Mouse (Mus musculus): ENCODE measurements around the gene Grpel1. TPM values are rescaled to one million over a fixed set of nuclear protein-coding genes. Genes with fewer than 3 reads are reported as not detected.

Gene Grpel1
- 42.3 and 43.6 TPM in 2 replicates for polyA plus RNA-seq (2016; fragmentation: Nextera tagmentation; extraction: Ambion mirVana)

GRCm38 (mm10) chr5:36464709-36465661, at the start of gene Grpel1:
TSS of gene Grpel1 (plus strand) at chr5:36464998.
- H3K9ac ChIP-seq = peak within 1 kb of the TSS; percentile 76
- H3K27me3 ChIP-seq = no peaks in the 10 kb centered on the region
- H3K27ac ChIP-seq = peak within 1 kb of the TSS; percentile 46
- H3K4me1 ChIP-seq = peaks cover 22% of the 10 kb centered on the region
- under 1% methylated on average over 68 of the region's 68 CpGs for WGBS
- H3K9me3 ChIP-seq (replicated peaks) = no peaks in the 10 kb centered on the region
- H3K4me3 ChIP-seq = peak within 1 kb of the TSS; percentile 66
- peak; percentile 95 for ATAC-seq (ENCODE audit: low FRiP score)
- peak within 1 kb of the TSS; percentile 97 for H3K4me2 ChIP-seq (replicated peaks)
- peaks cover 15% of the 10 kb centered on the region for H3K36me3 ChIP-seq

DNA sequence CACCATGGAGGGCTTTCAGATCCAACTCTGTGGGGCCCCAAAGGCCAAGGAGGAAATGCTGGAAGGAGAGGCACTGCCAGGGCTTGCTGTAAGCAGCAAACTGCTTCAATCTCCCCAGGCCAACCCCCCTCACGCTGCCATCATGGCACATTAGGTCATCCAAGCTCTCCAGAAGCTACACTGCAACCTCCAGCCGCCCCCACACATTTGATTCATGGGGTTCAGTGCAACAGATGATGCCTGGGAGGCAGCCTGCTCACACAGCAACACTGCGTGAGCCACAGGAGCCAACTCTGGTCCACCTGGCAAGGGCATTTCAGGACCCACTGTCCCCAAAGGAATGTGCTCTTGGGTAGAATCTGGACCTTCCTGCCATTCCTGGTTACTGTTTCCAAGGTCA, 44.9 kb upstream of the Grpel1 start:
- no peak overlapping the region for H3K4me3 ChIP-seq
- ATAC-seq (ENCODE audit: low FRiP score) = no peak

GRCm38 (mm10) chr5:36422689-36423088, 42.1 kb upstream of the Grpel1 start:
- no peaks in the 10 kb centered on the region; the same call in 1 of the 2 replicates for H3K27me3 ChIP-seq
- no peak for ATAC-seq (ENCODE audit: low FRiP score)
- no peak overlapping the region for H3K4me2 ChIP-seq (replicated peaks)
- no peak overlapping the region for H3K27ac ChIP-seq
- H3K9ac ChIP-seq = no peak overlapping the region
- H3K4me1 ChIP-seq = peaks cover 3% of the 10 kb centered on the region; the same call in 1 of the 2 replicates
- no peak overlapping the region for H3K4me3 ChIP-seq
- H3K9me3 ChIP-seq (replicated peaks) = no peaks in the 10 kb centered on the region
- H3K36me3 ChIP-seq = no peaks in the 10 kb centered on the region

More for the DNA sequence above, 44.9 kb upstream of the Grpel1 start:
- H3K27me3 ChIP-seq = no peaks in the 10 kb centered on the region
- no peak overlapping the region for H3K27ac ChIP-seq
- no peaks in the 10 kb centered on the region for H3K36me3 ChIP-seq
- H3K4me1 ChIP-seq = no peaks in the 10 kb centered on the region
- no peak overlapping the region for H3K9ac ChIP-seq
- no peak overlapping the region for H3K4me2 ChIP-seq (replicated peaks)
- WGBS = 67% methylated on average over 3 of the region's 3 CpGs
- no peaks in the 10 kb centered on the region for H3K9me3 ChIP-seq (replicated peaks)

- no peak overlapping the region for H3K4me3 ChIP-seq
- no peaks in the 10 kb centered on the region; the same call in 1 of the 2 replicates for H3K27me3 ChIP-seq
- ATAC-seq (ENCODE audit: low FRiP score) = no peak
- H3K4me2 ChIP-seq (replicated peaks) = no peak overlapping the region
- no peaks in the 10 kb centered on the region for H3K9me3 ChIP-seq (replicated peaks)
- no peak overlapping the region for H3K9ac ChIP-seq
- H3K36me3 ChIP-seq = no peaks in the 10 kb centered on the region
- peaks cover 12% of the 10 kb centered on the region; the same call in 1 of the 2 replicates for H3K4me1 ChIP-seq
- no peak overlapping the region for H3K27ac ChIP-seq
Measured at GRCm38 (mm10) chr5:36424676-36425075, 40.1 kb upstream of the Grpel1 start.

DNA sequence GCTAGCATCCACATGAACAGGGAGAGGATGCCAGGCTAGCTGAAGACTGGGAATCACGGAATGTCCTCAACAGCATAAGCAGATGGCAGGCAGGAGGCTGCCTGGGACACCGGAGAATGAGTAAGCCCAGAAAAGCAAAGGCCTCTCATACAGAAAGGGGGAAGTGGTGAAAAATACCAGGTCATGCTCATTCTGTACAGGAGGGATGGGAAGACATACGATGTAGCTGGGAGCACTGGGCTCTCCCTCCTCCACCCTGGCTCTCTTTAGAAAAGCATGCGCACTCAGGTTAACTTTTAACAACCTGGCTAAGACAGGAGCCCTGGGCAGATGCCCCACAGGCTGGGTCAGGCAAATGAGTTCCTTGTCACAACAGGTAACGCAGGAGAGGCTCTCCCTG, 38.4 kb upstream of the Grpel1 start:
- H3K4me1 ChIP-seq = peaks cover 22% of the 10 kb centered on the region
- ATAC-seq (ENCODE audit: low FRiP score) = no peak
- H3K9ac ChIP-seq = no peak overlapping the region
- no peak overlapping the region for H3K27ac ChIP-seq
- H3K36me3 ChIP-seq = no peaks in the 10 kb centered on the region
- no peak overlapping the region for H3K4me2 ChIP-seq (replicated peaks)
- no peaks in the 10 kb centered on the region for H3K9me3 ChIP-seq (replicated peaks)
- no peaks in the 10 kb centered on the region; the same call in 1 of the 2 replicates for H3K27me3 ChIP-seq
- 79% methylated on average over 5 of the region's 5 CpGs for WGBS
- no peak overlapping the region for H3K4me3 ChIP-seq

DNA sequence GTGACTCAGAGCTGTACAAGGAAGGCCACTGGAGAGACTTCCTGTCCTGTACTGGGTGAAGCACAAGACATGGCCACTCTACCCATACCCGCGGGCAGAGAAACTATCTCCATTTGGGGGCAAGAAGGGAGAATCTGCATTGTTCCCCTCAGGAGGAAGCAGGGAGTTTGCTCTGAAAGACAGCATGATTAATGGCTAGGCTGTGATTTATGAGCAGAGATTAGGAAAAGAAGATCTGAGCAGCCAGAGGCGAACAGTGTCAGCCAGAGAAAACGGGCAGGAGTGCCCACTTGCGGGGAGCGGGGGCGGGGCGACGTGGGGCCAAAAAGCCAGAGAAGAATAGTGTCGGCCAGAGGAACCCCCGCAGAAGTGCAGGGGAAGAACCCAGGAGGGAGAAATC, 37.0 kb upstream of the Grpel1 start:
- 0 out of 2 replicates have a peak overlapping the region, but pooled peaks have one; percentile 0 for H3K9ac ChIP-seq
- no peaks in the 10 kb centered on the region; the same call in 1 of the 2 replicates for H3K27me3 ChIP-seq
- H3K4me2 ChIP-seq (replicated peaks) = no peak overlapping the region

DNA sequence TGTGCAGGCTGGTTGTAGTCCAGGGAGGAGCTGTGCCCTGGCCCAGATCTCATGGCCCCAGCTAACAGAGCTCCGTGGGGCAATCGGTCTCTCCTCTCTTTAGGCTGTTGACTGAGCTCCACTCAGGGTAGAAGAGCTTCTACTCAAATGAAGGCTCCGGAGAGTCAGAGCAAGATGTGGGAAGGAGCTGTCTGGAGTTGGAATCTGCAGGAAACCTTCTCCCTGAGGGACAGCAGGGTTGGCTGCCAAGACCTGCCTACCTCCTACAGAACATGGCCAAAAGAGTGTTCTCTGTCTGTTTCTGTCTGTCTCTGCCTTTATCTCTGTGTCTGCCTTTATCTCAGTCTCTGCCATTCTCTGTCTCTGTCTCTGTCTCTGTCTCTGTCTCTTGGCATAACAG, 35.2 kb upstream of the Grpel1 start:
- Histone ChIP-seq H3K4me3 (no peak overlapping the region), H3K4me2 (replicated peaks) (no peak overlapping the region), H3K9ac (no peak overlapping the region), H3K27ac (no peak overlapping the region), H3K36me3 (no peaks in the 10 kb centered on the region), H3K9me3 (replicated peaks) (no peaks in the 10 kb centered on the region), H3K4me1 (peaks cover 31% of the 10 kb centered on the region), H3K27me3 (no peaks in the 10 kb centered on the region; the same call in 1 of the 2 replicates)
- 91% methylated on average over 3 of the region's 3 CpGs for WGBS
- ATAC-seq (ENCODE audit: low FRiP score) = no peak

More for the DNA sequence above, 37.0 kb upstream of the Grpel1 start:
- Histone ChIP-seq H3K9me3 (replicated peaks) (no peaks in the 10 kb centered on the region), H3K27ac (no peak overlapping the region), H3K4me3 (no peak overlapping the region), H3K4me1 (peaks cover 25% of the 10 kb centered on the region), H3K36me3 (no peaks in the 10 kb centered on the region)
- WGBS = 47% methylated on average over 11 of the region's 11 CpGs
- ATAC-seq (ENCODE audit: low FRiP score) = no peak

DNA sequence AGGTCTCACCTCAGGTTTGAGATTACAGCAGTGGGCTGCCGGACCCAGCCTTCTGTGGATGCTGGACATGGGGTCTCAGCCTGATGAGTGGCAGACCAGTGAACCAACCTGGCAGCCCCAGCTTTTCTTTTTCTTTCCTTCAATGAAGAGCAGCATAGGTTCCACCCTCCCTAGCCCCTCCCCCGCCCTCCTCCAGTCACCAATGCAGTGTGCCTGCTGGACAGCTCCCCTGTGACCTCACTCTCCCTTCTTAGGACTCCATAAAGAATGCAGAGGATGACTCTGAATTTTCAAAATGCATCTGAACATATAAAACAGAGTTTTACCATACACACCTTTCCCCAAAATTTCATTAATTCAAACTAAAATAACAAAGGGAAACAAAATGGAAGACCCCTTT, 33.1 kb upstream of the Grpel1 start:
- no peak overlapping the region for H3K9ac ChIP-seq
- WGBS = 48% methylated on average over 2 of the region's 2 CpGs
- H3K4me3 ChIP-seq = no peak overlapping the region
- H3K27ac ChIP-seq = no peak overlapping the region
- H3K36me3 ChIP-seq = no peaks in the 10 kb centered on the region
- H3K27me3 ChIP-seq = no peaks in the 10 kb centered on the region; the same call in 1 of the 2 replicates
- no peak overlapping the region for H3K4me2 ChIP-seq (replicated peaks)
- no peak for ATAC-seq (ENCODE audit: low FRiP score)
- no peaks in the 10 kb centered on the region for H3K9me3 ChIP-seq (replicated peaks)
- peaks cover 38% of the 10 kb centered on the region for H3K4me1 ChIP-seq

- Histone ChIP-seq H3K4me1 (peaks cover 26% of the 10 kb centered on the region), H3K9me3 (replicated peaks) (no peaks in the 10 kb centered on the region), H3K27me3 (no peaks in the 10 kb centered on the region), H3K4me2 (replicated peaks) (peak overlapping the region; percentile 24; the same call in 1 of the 2 replicates), H3K27ac (peak overlapping the region; percentile 85), H3K36me3 (no peaks in the 10 kb centered on the region), H3K4me3 (no peak overlapping the region), H3K9ac (no peak overlapping the region)
- peak; percentile 86 for ATAC-seq (ENCODE audit: low FRiP score)
- 45% methylated on average over 9 of the region's 9 CpGs for WGBS
Measured at GRCm38 (mm10) chr5:36434398-36434967, 30.3 kb upstream of the Grpel1 start.

- H3K36me3 ChIP-seq = no peaks in the 10 kb centered on the region
- H3K27me3 ChIP-seq = no peaks in the 10 kb centered on the region
- H3K9me3 ChIP-seq (replicated peaks) = no peaks in the 10 kb centered on the region
- no peak overlapping the region for H3K4me3 ChIP-seq
- 73% methylated on average over 4 of the region's 4 CpGs for WGBS
- H3K4me1 ChIP-seq = peaks cover 12% of the 10 kb centered on the region
- no peak overlapping the region for H3K4me2 ChIP-seq (replicated peaks)
- H3K27ac ChIP-seq = no peak overlapping the region
- ATAC-seq (ENCODE audit: low FRiP score) = no peak
- no peak overlapping the region for H3K9ac ChIP-seq
Measured at GRCm38 (mm10) chr5:36436858-36437257, 27.9 kb upstream of the Grpel1 start.

- Histone ChIP-seq H3K36me3 (no peaks in the 10 kb centered on the region), H3K9me3 (replicated peaks) (no peaks in the 10 kb centered on the region), H3K27me3 (peaks cover 6% of the 10 kb centered on the region; the same call in 1 of the 2 replicates), H3K4me3 (no peak overlapping the region), H3K4me2 (replicated peaks) (no peak overlapping the region), H3K9ac (no peak overlapping the region), H3K27ac (no peak overlapping the region), H3K4me1 (no peaks in the 10 kb centered on the region)
- no peak for ATAC-seq (ENCODE audit: low FRiP score)
- WGBS = 72% methylated on average over 3 of the region's 3 CpGs
Measured at GRCm38 (mm10) chr5:36440741-36441140, 24.1 kb upstream of the Grpel1 start.

GRCm38 (mm10) chr5:36444611-36445010, 20.2 kb upstream of the Grpel1 start:
- Histone ChIP-seq H3K9ac (no peak overlapping the region), H3K9me3 (replicated peaks) (no peaks in the 10 kb centered on the region), H3K4me2 (replicated peaks) (no peak overlapping the region), H3K4me3 (no peak overlapping the region), H3K36me3 (no peaks in the 10 kb centered on the region), H3K27me3 (peaks cover 6% of the 10 kb centered on the region; the same call in 1 of the 2 replicates), H3K4me1 (peaks cover 4% of the 10 kb centered on the region; the same call in 1 of the 2 replicates), H3K27ac (no peak overlapping the region)
- no peak for ATAC-seq (ENCODE audit: low FRiP score)
- 57% methylated on average over 4 of the region's 4 CpGs for WGBS
